Mouse (Mus musculus) kidney, adult 2 months (tissue): ENCODE measurements around the gene Il22ra1.

Source experiments
- CTCF ChIP-seq: fragments of 200-500 bp; conservative IDR thresholded peaks from 2 replicates; pipeline ENCODE4 v1.5.1; 2011; ENCODE audit warnings: low read depth, mild to moderate bottlenecking, control low read depth, low read length, moderate library complexity, mixed read lengths; ENCODE audit not compliant: insufficient read depth, insufficient read length
- POLR2A ChIP-seq: fragments of 200-500 bp; IDR thresholded peaks from one replicate; pipeline ENCODE4 v1.6.1; 2011; ENCODE audit warnings: low read depth, low read length, control low read depth

DNA sequence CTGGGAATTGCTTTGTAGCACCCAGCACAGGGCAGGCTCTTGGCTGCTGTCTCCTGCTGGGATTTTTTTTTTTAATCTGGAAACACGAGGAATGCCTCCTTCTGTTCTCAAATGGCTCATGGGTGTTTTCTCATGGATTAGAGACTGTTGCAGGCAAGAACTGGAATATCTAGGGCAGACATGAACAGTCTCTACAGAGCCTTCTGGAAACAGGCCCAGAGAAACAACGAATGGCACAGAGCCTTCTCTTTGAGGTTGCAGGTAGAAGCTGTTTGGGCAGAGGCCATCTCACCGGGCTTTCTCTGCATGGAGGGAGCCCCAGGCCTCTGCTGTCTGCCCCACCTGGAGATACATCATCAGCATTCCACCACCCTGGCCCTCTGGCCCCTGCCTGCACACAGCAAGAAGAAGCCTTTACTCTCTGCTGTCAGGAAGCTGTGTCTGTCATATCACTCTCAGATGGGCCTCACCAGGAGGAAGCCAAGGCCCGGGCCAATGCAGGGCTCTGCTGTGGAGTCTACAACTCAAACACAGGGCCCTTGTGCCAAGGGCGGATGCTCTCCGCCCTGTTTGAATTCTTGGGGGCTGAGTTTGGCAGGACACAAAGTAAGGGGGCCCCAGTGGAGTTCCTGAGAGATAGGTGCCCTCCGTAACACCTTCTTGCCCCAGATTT lies 24.3 kb downstream of the Il22ra1 start:
- TF ChIP-seq CTCF (no peak), POLR2A (no peak)
